Mouse (Mus musculus) left cerebral cortex, adult 18-20 months (tissue): ENCODE data around the gene Tkfc. TPM values are rescaled to one million over a fixed set of nuclear protein-coding genes. Genes with fewer than 3 reads are reported as not detected.
"Not testable (repeated sequence)": the region's sequence is repeated elsewhere in the genome, so short reads cannot be mapped to it uniquely, and the experiment has no call there.

Experiments
- DNase-seq, 2 experiments: peaks; one replicate each; pipeline ENCODE4 v3.0.0; 2021 to 2022; ENCODE audit warnings: low spot score in 2 of 2, mixed read lengths in 1 of 2
- total RNA-seq, 2 experiments: library from RNA; stranded (reverse); gene quantifications; 2 replicates each; pipeline ENCODE4 v1.2.3; 2021

Gene Tkfc
- total RNA-seq, 2 experiments from 2014 or later, result 15.6 to 17.1 TPM

- no peak for DNase-seq
Measured at GRCm38 (mm10) chr19:10589127-10589857, 16.2 kb downstream of the Tkfc start.

GRCm38 (mm10) chr19:10587231-10587630 is 18.2 kb downstream of the Tkfc start:
- DNase-seq, result no peak

GRCm38 (mm10) chr19:10585112-10585511 is 20.3 kb downstream of the Tkfc start:
- no peak for DNase-seq

GRCm38 (mm10) chr19:10583550-10584146 is 21.8 kb downstream of the Tkfc start:
- no peak for DNase-seq

GRCm38 (mm10) chr19:10581984-10582383 is 23.5 kb downstream of the Tkfc start:
- no peak for DNase-seq

- DNase-seq, result no peak
Measured at GRCm38 (mm10) chr19:10580761-10581160, 24.7 kb downstream of the Tkfc start.

GRCm38 (mm10) chr19:10580102-10580501 is 25.4 kb downstream of the Tkfc start:
- no peak for DNase-seq

GRCm38 (mm10) chr19:10576690-10577561 is 28.5 kb downstream of the Tkfc start, which contains the start of the genes Cyb561a3 and Tmem138:
Gene Cyb561a3 (plus strand): TSS chr19:10577172.
Gene Tmem138 (minus strand): TSS chr19:10577362.
- peak; percentile 89 to 91 for DNase-seq

GRCm38 (mm10) chr19:10569627-10570026 is 35.8 kb downstream of the Tkfc start:
- DNase-seq, result no peak

GRCm38 (mm10) chr19:10565217-10565616 is 40.2 kb downstream of the Tkfc start:
- DNase-seq, result no peak

GRCm38 (mm10) chr19:10564278-10564677 is 41.2 kb downstream of the Tkfc start:
- no peak for DNase-seq

- no peak for DNase-seq
Measured at GRCm38 (mm10) chr19:10562351-10562750, 43.1 kb downstream of the Tkfc start.

GRCm38 (mm10) chr19:10561558-10562314 is 43.7 kb downstream of the Tkfc start:
- no peak for DNase-seq

GRCm38 (mm10) chr19:10560108-10560507 is 45.3 kb downstream of the Tkfc start:
- DNase-seq, result no peak

GRCm38 (mm10) chr19:10557837-10558375 is 47.5 kb downstream of the Tkfc start:
- not testable (repeated sequence) for DNase-seq

- DNase-seq, result no peak
Measured at GRCm38 (mm10) chr19:10557430-10557829, 48.0 kb downstream of the Tkfc start.

GRCm38 (mm10) chr19:10557001-10557400 is 48.5 kb downstream of the Tkfc start:
- no peak for DNase-seq

GRCm38 (mm10) chr19:10555624-10556510 is 49.6 kb downstream of the Tkfc start, which contains the start of gene Tmem216:
Gene Tmem216 (minus strand): TSS chr19:10556238.
- DNase-seq, result peak; percentile 82 to 87

GRCm38 (mm10) chr19:10539454-10539853 is 66.0 kb downstream of the Tkfc start:
- no peak for DNase-seq
